Comparison of ENCODE assay signal across 13 mouse cellular contexts in genomic region chr9:65577511-65578196, GRCm38 (mm10). TPM values are rescaled to one million over a fixed set of nuclear protein-coding genes. Genes with fewer than 3 reads are reported as not detected.
DNase-seq lines count a peak whose midpoint lies in the region; ATAC-seq and TF ChIP-seq lines count a peak whose summit lies in the region.
"Had no signal": no experiment of that assay in that cellular context is flagged by ENCODE, and none has a peak within 500 bp of the region (broad histone marks: within the 10 kb centered on the region; RNA-seq: fewer than 3 reads in every experiment).

No protein-coding gene starts in this region.

- H3K79me2 ChIP-seq in MEL (ENCODE audit: control insufficient read depth, insufficient read depth, low read length, poor library complexity) = peaks cover 15% of the 10 kb centered on the region

- no peaks in the 10 kb centered on the region for H3K9me3 ChIP-seq in erythroblast, embryonic 14.5 days (ENCODE audit: control insufficient read depth, low read length)
- H3K9me3 ChIP-seq in kidney, embryonic 15.5 days (replicated peaks) = no peaks in the 10 kb centered on the region
- H3K9me3 ChIP-seq in MEL (replicated peaks; ENCODE audit: insufficient read depth, low read length) = no peaks in the 10 kb centered on the region
- no peaks in the 10 kb centered on the region for H3K9me3 ChIP-seq in liver, embryonic 11.5 days (ENCODE audit: control insufficient read depth, low read length)
- H3K9me3 ChIP-seq: neural tube, embryonic 12.5 days had no signal

- TF ChIP-seq RAD21 in MEL (IDR thresholded peaks at IDR 0.05; ENCODE audit: low read depth, low read length) = peak; percentile 29

- no peak for DNase-seq in kidney, adult 8-10 months
- no peak for DNase-seq in MEL (ENCODE audit: low read depth, low spot score)
- no peak for DNase-seq in liver, embryonic 11.5 days (ENCODE audit: low spot score)
- no peak for DNase-seq in frontal cortex, postnatal 25 days (ENCODE audit: low spot score in 2 of 2)
- DNase-seq in thymus, postnatal 4 days = no peak
- DNase-seq: gastrocnemius, postnatal 10 days; lung, postnatal 14 days had no signal

- peak overlapping the region; percentile 59 for H3K27ac ChIP-seq in kidney, embryonic 15.5 days
- peak overlapping the region; percentile 88; the same call in 1 of the 2 replicates for H3K27ac ChIP-seq in MEL (ENCODE audit: control insufficient read depth, low read depth, low read length)
- peak overlapping the region; percentile 91 for H3K27ac ChIP-seq in liver, embryonic 11.5 days (ENCODE audit: low read depth, low read length)
- H3K27ac ChIP-seq: neural tube, embryonic 12.5 days had no signal

- H3K36me3 ChIP-seq in erythroblast, embryonic 14.5 days (ENCODE audit: control insufficient read depth) = peaks cover 61% of the 10 kb centered on the region
- peaks cover 6% of the 10 kb centered on the region for H3K36me3 ChIP-seq in kidney, embryonic 15.5 days
- H3K36me3 ChIP-seq in MEL (ENCODE audit: control insufficient read depth in 1 of 2, insufficient read depth in 2 of 2, low read length in 2 of 2) = peaks cover 0 to 36% of the 10 kb centered on the region in 2 experiments; a peak in 2 of 4 replicates
- H3K36me3 ChIP-seq in liver, embryonic 11.5 days (ENCODE audit: control insufficient read depth, insufficient read depth, low read length) = peaks cover 6% of the 10 kb centered on the region

- H3K27me3 ChIP-seq in erythroblast, embryonic 14.5 days (ENCODE audit: control insufficient read depth) = no peaks in the 10 kb centered on the region
- no peaks in the 10 kb centered on the region for H3K27me3 ChIP-seq in kidney, embryonic 15.5 days
- no peaks in the 10 kb centered on the region for H3K27me3 ChIP-seq in MEL (ENCODE audit: control insufficient read depth in 1 of 2, insufficient read depth in 2 of 2, low read length in 2 of 2)
- H3K27me3 ChIP-seq in liver, embryonic 11.5 days (replicated peaks; ENCODE audit: control insufficient read depth, insufficient read depth, low read length) = no peaks in the 10 kb centered on the region
- H3K27me3 ChIP-seq: neural tube, embryonic 12.5 days had no signal

- no peak for ATAC-seq in erythroblast, adult 5-6 weeks (replicated peaks; ENCODE audit: low FRiP score, poor library complexity, severe bottlenecking)
- no peak for ATAC-seq in kidney, embryonic 15.5 days (replicated peaks; ENCODE audit: low FRiP score)
- ATAC-seq in liver, embryonic 11.5 days (replicated peaks; ENCODE audit: low FRiP score) = no peak

- H3K4me1 ChIP-seq in erythroblast, embryonic 14.5 days (ENCODE audit: control insufficient read depth) = peaks cover 81% of the 10 kb centered on the region
- H3K4me1 ChIP-seq in kidney, embryonic 15.5 days = peaks cover 62% of the 10 kb centered on the region
- H3K4me1 ChIP-seq in MEL (ENCODE audit: control insufficient read depth in 1 of 2, insufficient read depth in 2 of 2, low read length in 2 of 2) = peaks cover 13 to 45% of the 10 kb centered on the region in 2 experiments
- H3K4me1 ChIP-seq in liver, embryonic 11.5 days (replicated peaks; ENCODE audit: control insufficient read depth, insufficient read depth, low read length) = peaks cover 52% of the 10 kb centered on the region

- 0 out of 2 replicates have a peak overlapping the region, but pooled peaks have one; percentile 4 for H3K4me2 ChIP-seq in kidney, embryonic 15.5 days
- peak overlapping the region; percentile 84 for H3K4me2 ChIP-seq in liver, embryonic 11.5 days

- no peak for TF ChIP-seq POLR2A in MEL (IDR thresholded peaks at IDR 0.05; ENCODE audit: control insufficient read depth in 1 of 2, insufficient read depth in 1 of 2, low read depth in 1 of 2, low read length in 2 of 2, poor library complexity in 1 of 2)

- peak in 1 of 3 experiments; percentile 37; a peak in 2 of 6 replicates for TF ChIP-seq CTCF in MEL (IDR thresholded peaks at IDR 0.05 in 2 of 3, conservative IDR thresholded peaks at IDR 0.05 in 1 of 3; ENCODE audit: control insufficient read depth in 1 of 3, insufficient read depth in 1 of 3, low read depth in 2 of 3, low read length in 3 of 3, poor library complexity in 1 of 3, severe bottlenecking in 1 of 3)

- TF ChIP-seq EP300 in MEL (IDR thresholded peaks at IDR 0.05; ENCODE audit: low read depth in 1 of 2, low read length in 2 of 2) = no peak

- H3K9ac ChIP-seq in kidney, embryonic 15.5 days = no peak overlapping the region
- peak overlapping the region; percentile 21; the same call in 1 of the 2 replicates for H3K9ac ChIP-seq in MEL (ENCODE audit: control insufficient read depth, low read depth, low read length, poor library complexity, severe bottlenecking)
- peak overlapping the region; percentile 69 for H3K9ac ChIP-seq in liver, embryonic 11.5 days (ENCODE audit: low read depth, low read length)
- H3K9ac ChIP-seq: neural tube, embryonic 12.5 days had no signal

- H3K4me3 ChIP-seq in erythroblast, embryonic 14.5 days (replicated peaks) = peak overlapping the region; percentile 70
- no peak overlapping the region for H3K4me3 ChIP-seq in kidney, embryonic 15.5 days (replicated peaks)
- no peak overlapping the region; a peak in 1 of 4 replicates for H3K4me3 ChIP-seq in MEL (ENCODE audit: control insufficient read depth in 1 of 2, insufficient read depth in 1 of 2, low read depth in 2 of 2, low read length in 2 of 2)
- peak overlapping the region; percentile 73 for H3K4me3 ChIP-seq in liver, embryonic 11.5 days (ENCODE audit: low read depth, low read length)
- H3K4me3 ChIP-seq: neural tube, embryonic 12.5 days had no signal

- 86% methylated on average over 4 of the region's 4 CpGs for WGBS in kidney, embryonic 15.5 days
- WGBS in liver, embryonic 11.5 days = 84% methylated on average over 4 of the region's 4 CpGs

TF ChIP-seq in MEL, 35 proteins besides CTCF, POLR2A, EP300 and RAD21:
- TF ChIP-seq SIN3A (IDR thresholded peaks at IDR 0.05; ENCODE audit: low read length) (peak; percentile 45; the same call in 1 of the 2 replicates), ETS1 (IDR thresholded peaks at IDR 0.05; ENCODE audit: low read depth, low read length) (no peak), SMC3 (IDR thresholded peaks at IDR 0.05; ENCODE audit: low read depth, low read length) (peak; percentile 44), MXI1 (IDR thresholded peaks at IDR 0.05; ENCODE audit: low read depth, low read length) (0 out of 2 replicates have a peak, but pooled peaks have one; percentile 26), MYB (IDR thresholded peaks at IDR 0.05; ENCODE audit: low read depth, low read length) (no peak), ZC3H11A (IDR thresholded peaks at IDR 0.05; ENCODE audit: low read depth, low read length) (no peak; the same call in 1 of the 2 replicates)
TF ChIP-seq in MEL: peak in this region for 3.

RNA-seq across cellular contexts. Expression of gene Plekho2, which starts 2.2 kb away (rescaled TPM):
- 11.7 and 13.8 TPM in 2 replicates for polyA plus RNA-seq in erythroblast, embryonic 14.5 days (2012)
- total RNA-seq in erythroblast, adult 5-6 weeks (2015; ENCODE audit: low replicate concordance) = 22.3 and 23.4 TPM in 2 replicates
- 25.3 and 39.0 TPM in 2 replicates for total RNA-seq in erythroblast, adult 5-6 weeks (2017; ENCODE audit: low replicate concordance)
- polyA plus RNA-seq in kidney, embryonic 15.5 days (2015; fragmentation: Nextera tagmentation; extraction: Ambion mirVana) = 14.9 and 20.0 TPM in 2 replicates
- total RNA-seq in MEL (2012; rRNA removed) = 7.6 and 8.6 TPM in 2 replicates
- 10 to 100 TPM in 1 of 2 experiments, not detected in 1; 12.9 TPM for polyA plus RNA-seq in MEL (2012; ENCODE audit: insufficient read depth in 1 of 2, insufficient read length in 2 of 2, low read depth in 1 of 2, low replicate concordance in 2 of 2, missing spikeins in 1 of 2)
- 29.5 and 30.3 TPM in 2 replicates for polyA plus RNA-seq in liver, embryonic 11.5 days (2014; fragmentation: Nextera tagmentation; extraction: Ambion mirVana)

RNA-seq across cellular contexts. Expression of gene Pif1, which starts 9.3 kb away (rescaled TPM):
- 4.9 and 5.2 TPM in 2 replicates for polyA plus RNA-seq in erythroblast, embryonic 14.5 days (2012)
- 2.9 and 6.9 TPM in 2 replicates for total RNA-seq in erythroblast, adult 5-6 weeks (2015; ENCODE audit: low replicate concordance)
- total RNA-seq in erythroblast, adult 5-6 weeks (2017; ENCODE audit: low replicate concordance) = 6.5 and 19.7 TPM in 2 replicates
- 12.7 and 17.5 TPM in 2 replicates for polyA plus RNA-seq in kidney, embryonic 15.5 days (2015; fragmentation: Nextera tagmentation; extraction: Ambion mirVana)
- total RNA-seq in MEL (2012; rRNA removed) = 15.5 and 22.5 TPM in 2 replicates
- polyA plus RNA-seq in MEL (2012; ENCODE audit: insufficient read depth in 1 of 2, insufficient read length in 2 of 2, low read depth in 1 of 2, low replicate concordance in 2 of 2, missing spikeins in 1 of 2) = 10 to 100 TPM in 1 of 2 experiments, not detected in 1; 14.9 TPM
- 16.4 and 18.0 TPM in 2 replicates for polyA plus RNA-seq in liver, embryonic 11.5 days (2014; fragmentation: Nextera tagmentation; extraction: Ambion mirVana)

RNA-seq across cellular contexts. Expression of gene Rbpms2, which starts 51.8 kb away (rescaled TPM):
- polyA plus RNA-seq in erythroblast, embryonic 14.5 days (2012) = 0.09 and 0.12 TPM in 2 replicates
- 0.84 TPM in 1 of 2 replicates, not detected in the other for total RNA-seq in erythroblast, adult 5-6 weeks (2015; ENCODE audit: low replicate concordance)
- total RNA-seq in erythroblast, adult 5-6 weeks (2017; ENCODE audit: low replicate concordance) = 0.17 TPM in 1 of 2 replicates, not detected in the other
- polyA plus RNA-seq in kidney, embryonic 15.5 days (2015; fragmentation: Nextera tagmentation; extraction: Ambion mirVana) = 29.8 and 30.3 TPM in 2 replicates
- total RNA-seq in MEL (2012; rRNA removed) = not detected in 2 replicates
- polyA plus RNA-seq in MEL (2012; ENCODE audit: insufficient read depth in 1 of 2, insufficient read length in 2 of 2, low read depth in 1 of 2, low replicate concordance in 2 of 2, missing spikeins in 1 of 2) = under 1 TPM in 1 of 2 experiments, not detected in 1; 0.22 TPM
- polyA plus RNA-seq in liver, embryonic 11.5 days (2014; fragmentation: Nextera tagmentation; extraction: Ambion mirVana) = 34.8 and 36.5 TPM in 2 replicates

RNA-seq across cellular contexts. Expression of gene Ankdd1a, which starts 57.7 kb away (rescaled TPM):
- not detected in 2 replicates for polyA plus RNA-seq in erythroblast, embryonic 14.5 days (2012)
- total RNA-seq in erythroblast, adult 5-6 weeks (2015; ENCODE audit: low replicate concordance) = not detected in 2 replicates
- not detected in 2 replicates for total RNA-seq in erythroblast, adult 5-6 weeks (2017; ENCODE audit: low replicate concordance)
- polyA plus RNA-seq in kidney, embryonic 15.5 days (2015; fragmentation: Nextera tagmentation; extraction: Ambion mirVana) = not detected in 2 replicates
- not detected in 2 replicates for total RNA-seq in MEL (2012; rRNA removed)
- under 1 TPM in 1 of 2 experiments, not detected in 1; 0.06 TPM for polyA plus RNA-seq in MEL (2012; ENCODE audit: insufficient read depth in 1 of 2, insufficient read length in 2 of 2, low read depth in 1 of 2, low replicate concordance in 2 of 2, missing spikeins in 1 of 2)
- not detected in 2 replicates for polyA plus RNA-seq in liver, embryonic 11.5 days (2014; fragmentation: Nextera tagmentation; extraction: Ambion mirVana)
- total RNA-seq: gastrocnemius, postnatal 10 days had no signal
- polyA plus RNA-seq: embryonic facial prominence, embryonic 14.5 days; small intestine, adult 2 months had no signal

Comparison
In these comparisons a context has a peak if more than half of its experiments do, and no peak if none do; other contexts are left out.
1. H3K4me3 ChIP-seq: peak in erythroblast, embryonic 14.5 days (single experiment) and liver, embryonic 11.5 days (single experiment); none in kidney, embryonic 15.5 days (single experiment) and MEL (0 of 2).
2. RNA of gene Rbpms2, which starts 51.8 kb away (polyA plus RNA-seq): 34.8 to 36.5 TPM in liver, embryonic 11.5 days and 29.8 to 30.3 TPM in kidney, embryonic 15.5 days; 0.22 TPM in MEL and 0.09 to 0.12 TPM in erythroblast, embryonic 14.5 days; every median in the first group is over 10 times any median in the second.
3. Peak in every context shown above with its lines, with median percentiles within 50 percentile points of each other: H3K27ac ChIP-seq.